Mouse (Mus musculus) spleen, postnatal 36 days (tissue): ENCODE measurements at regions not wholly inside any gene's neighbourhood (a gene's known extent, or its start where the extent isn't known, plus 50 kb on each side); places are given as distances from the start of the nearest gene placed in this dataset.

Experiments
- DNase-seq, 2 experiments: peaks; one replicate each; pipeline ENCODE4 v3.0.0; 2022; ENCODE audit warnings: low spot score in 2 of 2, mixed read lengths in 1 of 2

- DNase-seq, result no peak
Observed at GRCm38 (mm10) chr10:100152821-100153220, 137.4 kb downstream of the Kitl start.

- DNase-seq, result no peak
Observed at GRCm38 (mm10) chr10:100153311-100153710, 137.9 kb downstream of the Kitl start.

DNA sequence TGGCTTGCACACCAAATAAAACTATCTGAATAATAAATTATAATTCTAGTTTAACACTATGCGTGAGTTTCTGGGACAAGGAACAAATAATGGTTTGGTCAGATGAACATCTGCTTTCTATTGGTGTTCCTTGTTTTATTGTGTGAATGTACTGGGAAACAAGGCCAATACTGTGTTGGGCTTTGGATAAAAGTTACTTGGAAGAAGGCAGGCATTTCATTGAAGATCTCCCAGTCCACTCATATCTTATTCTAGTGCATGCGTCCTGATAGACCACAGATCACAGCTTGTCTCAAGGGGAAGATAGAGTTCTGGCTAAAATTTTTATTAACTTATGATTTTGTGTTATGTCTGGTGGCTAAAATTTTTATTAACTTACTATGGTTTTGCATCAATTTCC is 140.1 kb downstream of the Kitl start:
- DNase-seq, result no peak

GRCm38 (mm10) chr10:100159843-100160531 is 144.6 kb downstream of the Kitl start:
- DNase-seq, result peak; percentile 8 to 17

DNA sequence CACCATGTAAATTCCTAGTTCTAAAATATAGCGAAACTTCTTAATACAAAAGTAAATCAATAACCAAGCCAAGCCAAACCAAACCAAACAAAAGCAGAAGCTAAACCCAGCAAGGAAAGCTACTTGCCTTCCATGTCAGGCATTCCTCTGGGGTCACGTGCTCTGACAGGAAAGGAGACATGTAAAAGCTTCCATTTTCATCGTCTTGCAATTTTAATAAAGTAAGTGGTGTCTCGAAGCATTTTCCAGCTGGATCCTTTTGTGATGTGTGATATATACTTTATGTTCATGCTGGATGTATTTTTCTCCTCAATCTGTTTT is 145.1 kb downstream of the Kitl start:
- no peak for DNase-seq

GRCm38 (mm10) chr10:100161117-100161516 is 145.7 kb downstream of the Kitl start:
- DNase-seq, result no peak

DNA sequence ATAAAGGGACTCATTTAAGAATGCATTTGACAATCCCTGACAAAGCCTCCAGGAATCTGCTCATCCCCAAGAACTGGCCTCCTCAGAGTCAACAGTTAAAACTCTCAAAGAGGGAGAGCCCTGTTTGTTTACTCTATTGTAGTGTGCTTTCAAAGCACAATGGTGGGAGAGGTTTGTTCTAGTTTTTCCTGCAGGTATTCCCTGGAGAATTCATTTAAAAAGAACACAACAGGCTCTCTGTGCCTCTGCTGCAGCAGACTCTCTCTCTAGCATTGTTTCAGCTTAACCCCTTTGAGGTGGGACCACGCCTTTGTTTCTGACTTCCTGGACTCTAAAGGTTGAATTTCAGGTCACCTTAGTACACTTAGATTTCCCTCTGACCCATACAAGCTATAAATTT is 149.1 kb downstream of the Kitl start:
- DNase-seq, result no peak

DNA sequence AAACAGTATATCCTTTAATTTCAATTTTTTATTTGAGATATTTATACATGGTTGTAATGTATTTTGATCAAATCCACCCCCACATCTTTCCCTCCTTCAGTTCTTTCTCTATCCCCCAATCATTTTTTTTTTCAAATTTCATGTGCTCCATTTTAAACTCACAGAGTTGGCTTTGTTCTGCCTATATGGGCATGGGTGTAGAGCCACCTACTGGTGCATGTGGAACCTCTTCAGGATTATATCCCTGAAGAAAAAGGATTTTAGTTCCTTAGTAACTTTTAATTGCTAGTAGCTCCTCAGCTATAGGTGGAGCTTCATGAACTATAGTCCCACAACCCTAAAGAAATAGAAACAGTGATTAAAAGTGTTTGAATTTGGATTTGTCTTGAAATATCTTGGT is 155.4 kb downstream of the Kitl start:
- DNase-seq, result no peak

DNA sequence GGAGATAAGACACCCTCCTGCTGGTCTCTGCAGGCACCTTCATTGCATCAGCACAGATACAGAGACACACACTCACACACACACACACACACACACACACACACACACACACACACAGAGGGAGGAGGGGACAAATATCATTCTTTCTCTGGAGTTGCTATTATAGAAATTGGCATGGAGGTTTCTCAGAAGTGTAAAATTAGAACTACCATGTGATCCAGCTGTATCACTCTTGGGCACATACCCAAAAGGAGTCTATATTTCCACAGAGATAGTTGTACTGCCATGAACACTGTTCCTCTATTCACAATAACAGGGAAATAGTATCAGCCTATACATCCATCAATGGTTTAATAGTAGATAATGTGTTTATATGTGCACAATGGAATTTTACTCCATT is 137.8 kb upstream of the Gm4301 start:
- no peak for DNase-seq

- DNase-seq, result no peak
Observed at GRCm38 (mm10) chr10:100199090-100199690, 136.3 kb upstream of the Gm4301 start.

GRCm38 (mm10) chr10:100200431-100200830 is 135.0 kb upstream of the Gm4301 start:
- DNase-seq, result no peak

DNA sequence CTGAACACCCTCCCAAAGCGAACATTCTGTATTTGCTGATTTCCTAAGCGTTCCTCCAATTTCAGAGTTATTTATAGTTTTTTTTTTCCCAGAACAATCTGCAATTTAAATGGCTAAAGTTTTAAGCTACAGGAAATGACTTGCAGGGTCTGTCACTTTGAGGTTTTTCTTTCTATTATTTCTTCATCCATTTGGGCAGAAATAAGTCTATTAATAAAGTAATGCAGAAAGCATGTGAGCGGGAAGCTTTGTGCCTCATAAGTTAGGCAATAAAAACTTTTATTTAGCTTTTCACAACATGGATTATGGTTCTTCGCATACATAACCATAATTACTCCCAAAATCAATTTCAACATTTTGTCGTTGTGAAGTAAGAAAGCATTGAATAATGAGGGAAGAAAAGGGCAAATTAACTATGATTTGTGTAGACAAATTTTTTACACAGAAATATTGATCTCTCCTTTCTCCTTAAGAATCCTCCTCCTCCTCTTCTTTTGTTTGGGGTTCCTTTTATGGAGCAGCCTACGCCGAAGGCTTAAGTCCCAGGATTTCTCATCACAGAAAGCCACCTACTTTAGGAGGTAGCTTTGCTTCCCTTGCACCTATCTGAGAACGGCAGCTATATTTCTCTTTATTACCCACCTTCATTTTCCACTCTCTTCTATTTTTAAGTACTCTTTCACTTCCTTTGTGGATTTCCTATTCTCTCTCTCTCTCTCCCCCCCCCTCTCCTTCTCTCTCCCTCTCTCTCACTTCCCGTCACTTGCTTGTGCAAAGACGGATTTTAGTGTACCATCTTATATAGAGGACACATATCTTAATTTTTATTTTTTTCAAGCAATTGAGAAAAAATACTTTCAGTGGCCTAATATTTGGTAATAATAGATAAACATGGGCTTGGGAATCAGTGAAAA is 128.6 kb upstream of the Gm4301 start:
- no peak for DNase-seq

DNA sequence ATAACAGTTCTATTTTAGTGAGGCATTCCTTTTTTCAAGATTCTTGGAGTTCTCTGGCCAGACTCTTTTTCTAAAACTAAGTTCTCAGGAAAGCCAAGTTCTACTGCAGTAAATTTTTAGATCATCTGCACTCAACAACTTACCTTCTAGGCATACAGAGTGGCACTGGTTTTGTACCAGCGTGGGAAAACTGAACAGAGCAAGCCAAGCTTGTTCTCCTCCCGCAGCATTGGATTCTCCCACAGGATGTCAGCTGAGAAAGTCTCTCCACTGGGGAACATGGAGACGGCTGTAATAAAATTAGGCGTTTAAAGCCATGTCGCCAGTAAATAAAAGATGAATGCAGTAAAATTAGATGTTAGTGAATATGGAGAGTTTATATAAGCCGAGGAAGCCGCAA is 124.8 kb upstream of the Gm4301 start:
- no peak for DNase-seq

- no peak for DNase-seq
Observed at GRCm38 (mm10) chr10:100224459-100225097, 110.9 kb upstream of the Gm4301 start.

- DNase-seq, result no peak
Observed at GRCm38 (mm10) chr10:100259235-100259900, 76.1 kb upstream of the Gm4301 start.

GRCm38 (mm10) chr10:100263447-100263846 is 72.0 kb upstream of the Gm4301 start:
- DNase-seq, result no peak

GRCm38 (mm10) chr10:100264066-100264465 is 71.4 kb upstream of the Gm4301 start:
- DNase-seq, result no peak

- DNase-seq, result no peak
Observed at GRCm38 (mm10) chr10:100282471-100282870, 53.0 kb upstream of the Gm4301 start.
